Mouse (Mus musculus): Measurements from ENCODE around the gene Hpn. TPM values are rescaled to one million over a fixed set of nuclear protein-coding genes. Genes with fewer than 3 reads are reported as not detected.

Hpn gene
- polyA plus RNA-seq, 1 experiment from 2014 or later, result 3.0 TPM

DNA sequence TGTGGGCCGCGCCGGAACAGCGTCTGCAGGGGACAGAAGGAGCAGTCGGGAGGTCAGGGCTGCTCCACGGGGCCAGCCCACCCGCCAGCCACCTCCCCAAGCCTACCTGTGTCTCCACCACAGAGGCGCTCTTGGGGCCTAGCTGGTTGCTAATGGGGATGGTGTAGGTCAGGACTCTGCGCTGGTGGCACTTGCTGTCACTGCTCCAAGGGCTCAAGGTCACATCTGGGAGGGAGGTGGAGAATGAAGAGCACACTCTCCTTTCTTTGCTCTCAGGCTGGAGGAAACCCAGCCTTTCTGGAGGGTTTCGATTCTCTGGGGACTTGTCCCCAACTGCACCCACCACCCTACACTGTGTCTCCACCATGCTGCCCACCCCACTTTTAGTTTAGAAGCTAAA, 20.6 kb upstream of the Hpn start:
- H3K36me3 ChIP-seq, result peaks cover 100% of the 10 kb centered on the region
- no peaks in the 10 kb centered on the region for H3K9me3 ChIP-seq
- no peak overlapping the region for H3K4me2 ChIP-seq (replicated peaks)
- 92% methylated on average over 10 of the region's 10 CpGs for WGBS
- no peak overlapping the region for H3K4me3 ChIP-seq
- H3K9ac ChIP-seq, result no peak overlapping the region
- H3K27ac ChIP-seq, result no peak overlapping the region
- H3K4me1 ChIP-seq, result no peaks in the 10 kb centered on the region
- no peak for ATAC-seq (ENCODE audit: low FRiP score, low read depth)
- no peaks in the 10 kb centered on the region for H3K27me3 ChIP-seq

DNA sequence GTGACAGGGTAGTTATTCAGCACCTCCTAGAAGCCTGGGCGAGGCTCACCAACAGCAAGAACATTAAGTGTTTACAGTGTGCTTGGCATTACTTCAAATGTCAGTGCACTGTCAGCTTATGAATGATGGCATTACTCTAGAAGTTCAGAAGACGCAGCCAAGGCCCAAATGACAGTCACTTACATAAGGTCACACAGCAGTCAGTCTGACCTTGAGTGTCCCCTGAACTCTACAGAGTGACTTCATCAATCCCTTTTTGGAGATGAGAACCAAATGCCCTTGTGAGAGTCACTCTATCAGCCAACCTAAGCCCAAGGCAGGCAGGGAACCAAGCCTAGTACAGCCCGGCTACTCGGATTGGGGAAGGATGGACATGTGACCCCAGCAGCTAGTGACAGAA, 16.8 kb upstream of the Hpn start:
- Histone ChIP-seq H3K4me2 (replicated peaks) (no peak overlapping the region), H3K4me1 (peaks cover 13% of the 10 kb centered on the region), H3K9me3 (no peaks in the 10 kb centered on the region), H3K4me3 (no peak overlapping the region), H3K36me3 (peaks cover 86% of the 10 kb centered on the region), H3K9ac (no peak overlapping the region), H3K27me3 (peaks cover 23% of the 10 kb centered on the region), H3K27ac (no peak overlapping the region)
- no peak for ATAC-seq (ENCODE audit: low FRiP score, low read depth)
- WGBS, result 97% methylated on average over 4 of the region's 4 CpGs

DNA sequence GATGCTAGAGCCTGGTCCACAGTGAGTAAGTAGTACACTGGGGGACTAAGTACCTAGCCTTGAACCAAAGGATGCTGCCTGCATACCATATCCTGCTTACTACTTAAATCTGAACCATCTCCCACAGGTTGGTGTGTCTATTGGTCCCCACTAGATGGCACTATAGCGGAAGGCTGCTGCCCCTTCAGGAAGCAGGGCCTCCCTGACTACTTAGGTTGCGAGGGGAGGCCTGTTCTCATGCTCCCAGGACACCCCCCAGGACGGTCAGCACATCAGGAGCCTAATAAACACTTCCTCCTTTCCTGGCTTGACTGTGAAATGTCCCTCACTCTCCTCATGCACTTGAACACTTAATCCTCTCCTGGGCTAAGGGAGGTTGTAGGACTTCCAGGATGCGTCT, 15.8 kb upstream of the Hpn start:
- no peak overlapping the region for H3K4me3 ChIP-seq
- no peak for ATAC-seq (ENCODE audit: low FRiP score, low read depth)
- WGBS, result 26% methylated on average over 4 of the region's 4 CpGs

DNA sequence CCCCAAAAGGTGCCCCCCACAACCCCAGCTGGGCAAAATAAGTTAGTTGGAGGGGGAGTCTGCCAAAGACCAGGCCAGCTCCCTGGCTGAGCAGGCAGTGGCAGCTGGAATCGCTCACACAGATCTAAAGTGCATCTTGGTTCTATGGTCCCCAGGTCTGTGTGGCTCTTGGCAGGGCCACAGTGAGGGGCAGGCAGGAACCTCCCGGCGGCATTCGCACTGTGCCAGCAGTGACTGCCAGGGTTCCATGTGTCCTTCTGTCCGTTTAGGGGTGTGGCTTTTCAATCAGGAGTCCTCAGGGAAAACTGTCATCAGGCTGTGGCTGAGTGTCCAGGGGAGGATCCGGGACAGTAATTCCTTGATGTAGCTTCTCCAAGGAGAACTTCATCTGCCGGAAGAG, 15.1 kb upstream of the Hpn start:
- Histone ChIP-seq H3K4me3 (no peak overlapping the region), H3K27me3 (peaks cover 39% of the 10 kb centered on the region), H3K4me2 (replicated peaks) (no peak overlapping the region), H3K36me3 (peaks cover 69% of the 10 kb centered on the region), H3K4me1 (peaks cover 13% of the 10 kb centered on the region), H3K9ac (no peak overlapping the region), H3K27ac (no peak overlapping the region), H3K9me3 (no peaks in the 10 kb centered on the region)
- no peak for ATAC-seq (ENCODE audit: low FRiP score, low read depth)
- 94% methylated on average over 7 of the region's 7 CpGs for WGBS

More for the DNA sequence above, 15.8 kb upstream of the Hpn start:
- Histone ChIP-seq H3K4me1 (peaks cover 13% of the 10 kb centered on the region), H3K4me2 (replicated peaks) (no peak overlapping the region), H3K9me3 (no peaks in the 10 kb centered on the region), H3K27me3 (peaks cover 33% of the 10 kb centered on the region), H3K36me3 (peaks cover 76% of the 10 kb centered on the region), H3K9ac (no peak overlapping the region), H3K27ac (no peak overlapping the region)

DNA sequence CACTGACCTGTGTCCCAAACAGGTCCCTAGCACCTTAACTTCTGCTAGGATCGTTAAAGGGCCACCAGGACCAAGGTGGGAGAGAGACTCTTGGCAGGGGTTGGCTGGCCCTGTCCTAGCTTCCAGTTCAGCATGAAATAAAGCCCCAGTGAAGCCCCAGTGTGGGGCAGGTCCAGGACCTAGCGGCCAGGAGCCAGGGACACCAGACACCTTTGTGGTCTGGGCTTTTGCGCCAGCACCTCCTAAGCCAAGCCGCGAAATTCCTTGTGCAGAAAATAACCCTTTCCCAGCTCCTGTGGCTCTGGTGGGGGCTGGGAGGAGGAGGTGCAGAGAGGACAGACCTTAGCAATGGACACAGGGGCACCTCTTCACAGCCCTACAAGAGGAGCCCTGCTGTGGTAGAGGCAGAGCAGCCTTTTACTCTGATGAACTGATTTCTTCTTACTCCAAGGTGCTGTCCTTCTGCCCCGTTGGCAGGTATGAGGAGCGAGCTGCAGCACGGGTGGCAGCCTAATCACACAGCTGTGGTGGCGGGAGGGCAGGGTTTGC, 13.1 kb upstream of the Hpn start:
- peaks cover 13% of the 10 kb centered on the region for H3K4me1 ChIP-seq
- ATAC-seq (ENCODE audit: low FRiP score, low read depth), result no peak
- peaks cover 50% of the 10 kb centered on the region for H3K36me3 ChIP-seq
- no peak overlapping the region for H3K4me3 ChIP-seq
- peaks cover 54% of the 10 kb centered on the region for H3K27me3 ChIP-seq
- H3K4me2 ChIP-seq (replicated peaks), result 0 out of 2 replicates have a peak overlapping the region, but pooled peaks have one; percentile 3
- no peak overlapping the region for H3K27ac ChIP-seq
- no peaks in the 10 kb centered on the region for H3K9me3 ChIP-seq
- no peak overlapping the region for H3K9ac ChIP-seq
- 64% methylated on average over 9 of the region's 9 CpGs for whole genome bisulfite sequencing

DNA sequence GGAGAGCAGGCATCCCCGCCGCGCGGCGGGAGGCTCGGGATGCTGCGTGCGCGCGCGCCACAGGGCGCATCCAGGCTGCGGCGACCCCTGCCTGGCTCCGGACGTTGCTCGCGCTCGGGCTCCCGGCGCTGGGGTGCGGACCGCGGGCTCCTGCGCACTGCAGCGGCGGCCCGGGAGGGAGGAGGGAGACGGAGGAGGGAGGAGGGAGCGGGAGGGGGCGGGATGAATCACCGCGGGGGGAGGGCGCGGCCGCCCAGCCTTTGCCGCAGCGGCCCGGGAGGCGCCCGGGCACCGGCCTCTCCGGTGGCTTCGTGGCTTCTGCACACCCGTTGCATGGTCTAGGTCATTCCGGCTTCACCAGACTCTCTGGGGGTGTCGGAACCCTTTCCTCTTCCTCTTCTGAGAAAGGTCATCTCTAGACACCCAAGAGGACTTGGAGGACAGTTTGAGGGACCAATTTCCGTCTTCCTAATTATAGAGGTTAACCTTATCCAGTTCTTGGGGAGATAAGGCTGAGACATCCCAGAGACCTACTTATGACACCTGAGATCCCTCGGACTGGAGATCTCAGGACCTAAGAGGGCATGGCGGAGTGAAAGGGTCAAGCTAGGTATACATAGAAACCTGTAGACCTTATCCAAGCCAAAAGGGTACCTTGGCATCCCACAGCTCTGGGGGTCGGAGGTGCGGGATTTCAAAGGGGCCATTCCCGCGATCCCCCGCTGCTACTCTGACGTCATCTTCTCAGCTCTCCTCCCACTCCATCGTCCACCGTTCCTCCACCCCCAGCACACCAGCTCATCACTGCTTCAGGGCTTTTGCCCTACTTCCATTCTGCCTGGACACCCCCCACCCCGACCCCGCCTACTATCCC, 12.0 kb upstream of the Hpn start, which contains the start of gene Scn1b:
TSS of gene Scn1b (minus strand) at position 153 of the 874 bp plus-strand sequence.
- Histone ChIP-seq H3K4me1 (peaks cover 13% of the 10 kb centered on the region), H3K27ac (no peak within 1 kb of the TSS), H3K4me2 (replicated peaks) (peak within 1 kb of the TSS; percentile 97), H3K27me3 (peaks cover 54% of the 10 kb centered on the region), H3K36me3 (peaks cover 38% of the 10 kb centered on the region), H3K9ac (peak within 1 kb of the TSS; percentile 74), H3K9me3 (no peaks in the 10 kb centered on the region), H3K4me3 (peak within 1 kb of the TSS; percentile 64)
- no peak; the same call in 1 of the 2 replicates for ATAC-seq (ENCODE audit: low FRiP score, low read depth)
- under 1% methylated on average over 43 of the region's 60 CpGs for WGBS

DNA sequence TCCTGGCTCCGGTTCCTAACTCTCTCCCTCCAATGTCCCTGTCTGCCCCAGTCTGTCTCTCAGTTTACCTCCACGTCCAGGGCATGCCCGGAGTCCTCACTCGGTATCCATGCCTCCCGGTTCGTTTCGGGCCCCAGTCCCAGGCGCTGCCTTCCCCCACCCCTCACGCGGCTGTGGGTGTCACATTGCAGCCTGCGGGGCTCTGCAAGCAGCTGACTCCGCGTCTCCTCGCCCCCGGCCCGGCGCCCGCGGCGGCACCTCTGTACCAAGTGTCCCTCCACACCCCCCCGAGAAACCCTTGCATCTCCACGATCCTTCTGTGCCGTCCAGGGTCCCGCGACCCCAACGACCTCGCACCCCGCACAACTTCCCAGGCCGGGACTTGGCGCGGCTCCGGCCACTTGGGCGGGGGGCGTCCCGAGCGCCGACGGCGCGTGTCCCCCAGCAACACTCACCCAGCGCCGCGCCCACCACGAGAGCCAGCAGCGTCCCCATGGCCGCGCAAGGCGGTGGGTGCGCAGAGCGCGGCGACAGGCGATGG, 11.2 kb upstream of the Hpn start:
- Histone ChIP-seq H3K27me3 (peaks cover 54% of the 10 kb centered on the region), H3K4me3 (peak overlapping the region; percentile 64), H3K27ac (no peak overlapping the region), H3K4me1 (peaks cover 13% of the 10 kb centered on the region), H3K4me2 (replicated peaks) (peak overlapping the region; percentile 97), H3K9me3 (no peaks in the 10 kb centered on the region), H3K9ac (peak overlapping the region; percentile 74), H3K36me3 (peaks cover 30% of the 10 kb centered on the region)
- ATAC-seq (ENCODE audit: low FRiP score, low read depth), result 0 out of 2 replicates have a peak, but pooled peaks have one; percentile 17
- WGBS, result 1% methylated on average over 53 of the region's 53 CpGs

DNA sequence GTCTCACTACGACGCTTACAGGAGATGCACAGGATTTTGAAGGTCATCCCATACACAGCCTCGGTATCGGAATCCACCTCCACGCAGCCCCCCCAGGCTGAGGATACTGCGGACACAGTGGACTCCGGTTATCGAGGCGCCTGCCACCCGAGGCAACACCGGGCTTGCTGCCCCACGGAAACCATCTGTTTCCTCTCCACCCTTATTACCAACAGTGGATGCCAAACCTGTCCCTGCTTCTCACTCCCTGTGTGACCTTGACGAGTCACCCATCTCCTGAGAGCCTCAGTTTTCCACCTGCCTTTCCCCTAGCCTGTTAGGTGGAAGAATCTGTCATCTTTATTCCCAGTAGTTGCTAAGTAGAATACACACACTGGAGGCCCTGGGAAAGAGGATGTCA, 10.0 kb upstream of the Hpn start:
- H3K9ac ChIP-seq, result no peak overlapping the region
- H3K4me3 ChIP-seq, result no peak overlapping the region
- WGBS, result 86% methylated on average over 13 of the region's 13 CpGs
- H3K4me2 ChIP-seq (replicated peaks), result no peak overlapping the region; the same call in 1 of the 2 replicates
- H3K36me3 ChIP-seq, result peaks cover 19% of the 10 kb centered on the region
- H3K4me1 ChIP-seq, result peaks cover 13% of the 10 kb centered on the region
- peaks cover 54% of the 10 kb centered on the region for H3K27me3 ChIP-seq
- no peak for ATAC-seq (ENCODE audit: low FRiP score, low read depth)
- H3K27ac ChIP-seq, result no peak overlapping the region
- no peaks in the 10 kb centered on the region for H3K9me3 ChIP-seq

DNA sequence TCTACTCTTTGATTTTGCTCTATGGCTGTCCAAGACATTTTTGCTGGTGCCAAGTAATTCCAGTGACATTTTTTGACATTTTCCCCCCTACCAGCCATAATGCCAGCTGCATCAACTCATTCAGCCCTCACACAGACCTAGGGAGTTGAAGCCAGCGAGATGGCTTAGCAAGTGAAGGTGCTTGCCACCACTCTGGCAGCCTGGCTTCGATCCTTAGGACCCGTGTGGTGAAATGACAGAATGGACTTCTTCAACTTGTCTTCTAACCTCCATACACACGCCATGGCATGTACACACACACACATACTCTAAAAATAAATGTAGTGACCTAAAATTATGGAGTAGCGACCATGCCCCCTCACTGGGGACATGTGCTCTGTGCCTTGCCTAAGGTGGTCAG, 9.3 kb upstream of the Hpn start:
- Histone ChIP-seq H3K4me3 (no peak overlapping the region), H3K9me3 (no peaks in the 10 kb centered on the region), H3K27ac (no peak overlapping the region), H3K4me2 (replicated peaks) (no peak overlapping the region), H3K9ac (no peak overlapping the region), H3K27me3 (peaks cover 54% of the 10 kb centered on the region), H3K4me1 (peaks cover 13% of the 10 kb centered on the region), H3K36me3 (peaks cover 11% of the 10 kb centered on the region)
- no peak for ATAC-seq (ENCODE audit: low FRiP score, low read depth)
- 87% methylated on average over 5 of the region's 5 CpGs for WGBS

DNA sequence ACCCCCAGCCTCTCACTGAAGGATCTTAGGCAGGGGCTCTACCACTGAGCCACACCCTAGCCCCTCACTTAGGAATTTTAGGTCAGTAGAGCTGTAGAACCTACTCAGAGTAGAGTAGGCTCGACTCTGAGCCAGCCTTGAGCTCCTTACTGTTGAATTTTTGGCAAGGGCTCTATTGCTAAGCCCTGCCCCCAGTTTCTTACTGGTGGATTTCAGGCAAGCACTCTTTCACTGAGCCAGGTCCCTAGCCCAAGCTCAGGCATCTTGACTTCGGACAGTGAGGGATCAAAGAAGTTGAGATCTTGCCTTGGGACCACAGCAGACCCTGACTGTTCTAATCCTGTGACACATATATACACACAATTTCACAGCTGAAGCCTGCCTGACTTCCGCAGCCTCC, 8.6 kb upstream of the Hpn start:
- Histone ChIP-seq H3K4me2 (replicated peaks) (no peak overlapping the region), H3K27ac (no peak overlapping the region), H3K4me1 (peaks cover 13% of the 10 kb centered on the region), H3K36me3 (peaks cover 4% of the 10 kb centered on the region), H3K9ac (no peak overlapping the region), H3K9me3 (no peaks in the 10 kb centered on the region), H3K27me3 (peaks cover 50% of the 10 kb centered on the region), H3K4me3 (no peak overlapping the region)
- 80% methylated on average over 3 of the region's 3 CpGs for WGBS
- ATAC-seq (ENCODE audit: low FRiP score, low read depth), result no peak

DNA sequence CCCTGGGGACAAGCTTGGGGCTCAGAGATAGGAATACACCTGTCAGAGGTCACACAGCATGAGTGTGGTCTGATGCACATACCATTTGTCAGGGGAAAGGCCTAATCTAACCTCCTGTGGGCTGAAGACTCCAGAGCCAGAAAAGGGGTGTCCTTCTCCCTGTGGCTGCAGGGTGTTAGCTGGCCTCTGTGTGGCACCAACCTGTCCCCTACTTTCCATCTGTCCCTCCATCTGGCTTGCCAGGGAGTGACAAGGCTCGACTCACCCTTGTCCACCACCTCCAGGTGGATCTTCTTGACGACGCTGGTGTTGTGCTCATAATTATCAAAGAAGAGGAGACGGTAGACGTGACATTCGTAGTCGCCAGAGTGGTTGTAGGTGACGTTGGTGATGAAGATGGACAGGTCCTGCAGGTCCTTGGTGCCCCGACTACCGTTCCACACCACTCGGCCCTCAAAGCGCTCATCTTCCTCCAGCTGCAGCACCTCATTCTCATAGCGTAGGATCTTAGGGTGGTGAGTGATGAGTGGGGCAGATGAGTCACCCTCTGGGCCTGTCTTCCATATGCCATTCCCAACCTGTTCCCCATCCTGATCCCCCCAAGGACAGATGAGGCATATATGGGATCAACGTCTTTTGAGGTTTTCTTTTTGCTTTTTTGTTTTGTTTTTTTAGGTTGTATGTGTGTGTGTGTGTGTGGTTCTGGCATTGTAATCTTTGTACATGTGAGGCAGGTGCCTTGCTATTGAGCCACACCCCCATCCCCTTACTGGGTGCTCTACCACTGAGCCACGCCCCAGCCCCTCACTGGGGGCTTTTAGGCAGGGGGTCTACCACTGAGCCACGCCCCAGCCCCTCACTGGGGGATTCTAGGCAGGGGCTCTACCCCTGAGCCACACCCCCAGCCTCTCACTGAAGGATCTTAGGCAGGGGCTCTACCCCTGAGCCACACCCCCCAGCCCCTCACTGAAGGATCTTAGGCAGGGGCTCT, 7.8 kb upstream of the Hpn start:
- H3K27me3 ChIP-seq, result peaks cover 42% of the 10 kb centered on the region
- peaks cover 8% of the 10 kb centered on the region for H3K4me1 ChIP-seq
- H3K9ac ChIP-seq, result no peak overlapping the region
- H3K27ac ChIP-seq, result no peak overlapping the region
- no peak for ATAC-seq (ENCODE audit: low FRiP score, low read depth)
- H3K4me2 ChIP-seq (replicated peaks), result no peak overlapping the region
- no peaks in the 10 kb centered on the region for H3K36me3 ChIP-seq
- no peak overlapping the region for H3K4me3 ChIP-seq
- no peaks in the 10 kb centered on the region for H3K9me3 ChIP-seq
- 89% methylated on average over 16 of the region's 16 CpGs for WGBS
